Mouse (Mus musculus) CH12.LX (cell line): ENCODE data around the gene Anxa3. TPM values are rescaled to one million over a fixed set of nuclear protein-coding genes. Genes with fewer than 3 reads are reported as not detected.

Source experiments
- DNase-seq: peaks from one replicate; pipeline ENCODE4 v3.0.0-alpha.2; 2013; ENCODE audit errors: extremely low read depth
- H3K27ac ChIP-seq: 2 replicates; pipeline ENCODE4 v1.5.1; 2012; ENCODE audit warnings: low read depth, mild to moderate bottlenecking, control low read depth, moderate library complexity; ENCODE audit not compliant: insufficient read depth
- H3K27me3 ChIP-seq: replicated peaks from 2 replicates; pipeline ENCODE3; 2012; ENCODE audit warnings: inconsistent platforms
- H3K36me3 ChIP-seq, 2 experiments: replicated peaks in 1 of 2; 2 replicates each; pipeline versions ENCODE3 to v1.6.1; 2012; ENCODE audit warnings: inconsistent platforms in 1 of 2, low read length in 1 of 2, mild to moderate bottlenecking in 1 of 2, mixed read lengths in 1 of 2, moderate library complexity in 1 of 2; ENCODE audit not compliant: control insufficient read depth in 1 of 2, insufficient read depth in 1 of 2
- H3K4me1 ChIP-seq, 2 experiments: 2 replicates each; pipeline ENCODE4 v1.6.1; 2012; ENCODE audit warnings: inconsistent platforms in 1 of 2, moderate library complexity in 1 of 2; ENCODE audit not compliant: insufficient read depth in 2 of 2, control insufficient read depth in 1 of 2
- H3K4me2 ChIP-seq: 2 replicates; pipeline ENCODE4 v1.6.1; 2012; ENCODE audit warnings: low read depth, mild to moderate bottlenecking, control low read depth; ENCODE audit not compliant: poor library complexity, insufficient read depth, severe bottlenecking
- H3K4me3 ChIP-seq, 3 experiments: fragments of 150-350 bp in 1 of 3; sonication (generic) in 1 of 3; replicated peaks in 1 of 3; 2 replicates each; pipeline versions ENCODE3 to v1.5.1; 2011 to 2012; ENCODE audit warnings: low read depth in 2 of 3, low read length in 2 of 3, mild to moderate bottlenecking in 2 of 3, moderate library complexity in 2 of 3, control low read depth in 1 of 3, improper control_type of control experiment in 1 of 3, inconsistent platforms in 1 of 3, mixed read lengths in 1 of 3; ENCODE audit not compliant: poor library complexity in 1 of 3
- H3K79me2 ChIP-seq: replicated peaks from 2 replicates; pipeline ENCODE4 v1.6.1; 2012; ENCODE audit warnings: mild to moderate bottlenecking, moderate library complexity; ENCODE audit not compliant: control insufficient read depth, poor library complexity, insufficient read depth, severe bottlenecking; ENCODE audit errors: extremely low read depth
- H3K9ac ChIP-seq: 2 replicates; pipeline ENCODE4 v1.6.1; 2012; ENCODE audit warnings: low read depth, mild to moderate bottlenecking, control low read depth, moderate library complexity; ENCODE audit not compliant: insufficient read depth
- H3K9me3 ChIP-seq: replicated peaks from 2 replicates; pipeline ENCODE3; 2012; ENCODE audit warnings: low read length, inconsistent platforms, mixed read lengths
- CHD2 ChIP-seq: IDR thresholded peaks from 2 replicates; pipeline ENCODE4 v1.6.1; 2011; ENCODE audit warnings: low read length, improper control_type of control experiment
- E2F4 ChIP-seq: IDR thresholded peaks from 2 replicates; pipeline ENCODE4 v1.6.1; 2011; ENCODE audit warnings: low read depth, low read length, improper control_type of control experiment; ENCODE audit not compliant: insufficient replicate concordance
- ELF1 ChIP-seq: IDR thresholded peaks from 2 replicates; pipeline ENCODE4 v1.6.1; 2014; ENCODE audit warnings: low read depth, mild to moderate bottlenecking, inconsistent platforms, low read length, improper control_type of control experiment
- ETS1 ChIP-seq: conservative IDR thresholded peaks from 2 replicates; pipeline ENCODE4 v1.6.1; 2012; ENCODE audit warnings: low read depth, mild to moderate bottlenecking, inconsistent platforms, low read length, improper control_type of control experiment, moderate library complexity
- GABPA ChIP-seq: IDR thresholded peaks from 2 replicates; pipeline ENCODE4 v1.6.1; 2012; ENCODE audit warnings: low read depth, low read length, improper control_type of control experiment, inconsistent platforms; ENCODE audit not compliant: insufficient replicate concordance
- HCFC1 ChIP-seq: IDR thresholded peaks from 2 replicates; pipeline ENCODE4 v1.6.1; 2012; ENCODE audit warnings: low read depth, mild to moderate bottlenecking, inconsistent platforms, low read length, improper control_type of control experiment
- IRF4 ChIP-seq: IDR thresholded peaks from 2 replicates; pipeline ENCODE4 v1.6.1; 2014; ENCODE audit warnings: low read depth, mild to moderate bottlenecking, inconsistent platforms, low read length, improper control_type of control experiment
- JUN ChIP-seq: IDR thresholded peaks from 2 replicates; pipeline ENCODE4 v1.6.1; 2011; ENCODE audit warnings: low read depth, mild to moderate bottlenecking, low read length, improper control_type of control experiment, moderate library complexity; ENCODE audit not compliant: insufficient read depth
- JUND ChIP-seq: conservative IDR thresholded peaks from 2 replicates; pipeline ENCODE4 v1.6.1; 2011; ENCODE audit warnings: low read depth, low read length, improper control_type of control experiment
- KAT2A ChIP-seq: IDR thresholded peaks from 2 replicates; pipeline ENCODE4 v1.6.1; 2012; ENCODE audit warnings: low read length, improper control_type of control experiment, inconsistent platforms; ENCODE audit not compliant: insufficient replicate concordance
- MAFK ChIP-seq: IDR thresholded peaks from 2 replicates; pipeline ENCODE4 v1.6.1; 2011; ENCODE audit warnings: low read length, improper control_type of control experiment; ENCODE audit not compliant: insufficient replicate concordance
- MEF2A ChIP-seq: IDR thresholded peaks from 2 replicates; pipeline ENCODE4 v1.6.1; 2014; ENCODE audit warnings: low read depth, mild to moderate bottlenecking, inconsistent platforms, low read length, improper control_type of control experiment, borderline replicate concordance
- MXI1 ChIP-seq: IDR thresholded peaks from 2 replicates; pipeline ENCODE4 v1.6.1; 2011; ENCODE audit warnings: mild to moderate bottlenecking, low read depth, low read length, improper control_type of control experiment
- MYC ChIP-seq: IDR thresholded peaks from 2 replicates; pipeline ENCODE4 v1.6.1; 2011; ENCODE audit warnings: low read depth, mild to moderate bottlenecking, improper control_type of control experiment, low read length
- NELFE ChIP-seq: IDR thresholded peaks from 2 replicates; pipeline ENCODE4 v1.6.1; 2011; ENCODE audit warnings: low read depth, low read length, improper control_type of control experiment
- POLR2A ChIP-seq: IDR thresholded peaks from 2 replicates; pipeline ENCODE4 v1.6.1; 2011; ENCODE audit warnings: low read depth, mild to moderate bottlenecking, improper control_type of control experiment, low read length
- POLR2AphosphoS2 ChIP-seq: IDR thresholded peaks from 2 replicates; pipeline ENCODE4 v1.6.1; 2011; ENCODE audit warnings: low read depth, low read length, improper control_type of control experiment
- RAD21 ChIP-seq: IDR thresholded peaks from 2 replicates; pipeline ENCODE4 v1.6.1; 2011; ENCODE audit warnings: low read depth, mild to moderate bottlenecking, low read length, improper control_type of control experiment, moderate library complexity
- RCOR1 ChIP-seq: conservative IDR thresholded peaks from 2 replicates; pipeline ENCODE4 v1.6.1; 2012; ENCODE audit warnings: low read depth, mild to moderate bottlenecking, inconsistent platforms, low read length, improper control_type of control experiment
- SIN3A ChIP-seq: IDR thresholded peaks from 2 replicates; pipeline ENCODE4 v1.6.1; 2012; ENCODE audit warnings: low read length, improper control_type of control experiment, inconsistent platforms
- TBP ChIP-seq: conservative IDR thresholded peaks from 2 replicates; pipeline ENCODE4 v1.6.1; 2011; ENCODE audit warnings: low read depth, low read length, improper control_type of control experiment
- UBTF ChIP-seq: IDR thresholded peaks from 2 replicates; pipeline ENCODE4 v1.6.1; 2012; ENCODE audit warnings: low read depth, mild to moderate bottlenecking, inconsistent platforms, low read length, improper control_type of control experiment, moderate library complexity
- USF2 ChIP-seq: conservative IDR thresholded peaks from 2 replicates; pipeline ENCODE4 v1.6.1; 2011; ENCODE audit warnings: low read depth, low read length, improper control_type of control experiment
- ZC3H11A ChIP-seq: IDR thresholded peaks from 2 replicates; pipeline ENCODE4 v1.6.1; 2012; ENCODE audit warnings: low read depth, mild to moderate bottlenecking, inconsistent platforms, low read length, improper control_type of control experiment
- ZKSCAN1 ChIP-seq: IDR thresholded peaks from 2 replicates; pipeline ENCODE4 v1.6.1; 2012; ENCODE audit warnings: low read depth, inconsistent platforms, low read length, improper control_type of control experiment, borderline replicate concordance
- ZMIZ1 ChIP-seq: IDR thresholded peaks from 2 replicates; pipeline ENCODE4 v1.6.1; 2012; ENCODE audit warnings: low read depth, mild to moderate bottlenecking, inconsistent platforms, low read length, improper control_type of control experiment
- ZNF384 ChIP-seq: IDR thresholded peaks from 2 replicates; pipeline ENCODE4 v1.6.1; 2012; ENCODE audit warnings: low read depth, low read length, improper control_type of control experiment, inconsistent platforms
- dilution Hi-C: fragments of 300-500 bp; cut with MboI; formaldehyde crosslinking; loops from 2 replicates; pipeline ENCODE4 v1.14.3; 2020; ENCODE audit warnings: low sequenced_read_pairs; ENCODE audit not compliant: extremely low pct_unique_long_range_greater_than_20kb, extremely low pct_ligation_motif_present
- in situ Hi-C: fragments of 300-500 bp; cut with MboI; formaldehyde crosslinking; loops from 3 replicates; pipeline ENCODE4 v1.14.3; 2019; ENCODE audit warnings: low sequenced_read_pairs, low pct_ligation_motif_present, low pct_unique_long_range_greater_than_20kb, mixed read lengths
- polyA plus RNA-seq: library from polyadenylated mRNA; unstranded; fragments of >175 nt; gene quantifications from 2 replicates; pipeline ENCODE4 v1.2.1, GENCODE M21; 2012; ENCODE audit warnings: low read depth; ENCODE audit not compliant: insufficient read length
- total RNA-seq, 2 experiments: library from RNA; depleted of rRNA; stranded (reverse); fragments of 300-350 nt in 1 of 2; fragments of >200 nt in 1 of 2; gene quantifications; 2 replicates each; pipeline ENCODE4 v1.2.3; 2012 to 2014

The Anxa3 gene
- total and polyA plus RNA-seq, 3 experiments: 1.4 TPM; not detected in 2

GRCm38 (mm10) chr5:96799165-96799564 is 6.0 kb downstream of the Anxa3 start:
- no peaks in the 10 kb centered on the region for H3K36me3 ChIP-seq
- no peaks in the 10 kb centered on the region for H3K27me3 ChIP-seq
- no peaks in the 10 kb centered on the region for H3K79me2 ChIP-seq
- DNase-seq: no peak
- H3K9me3 ChIP-seq: no peaks in the 10 kb centered on the region
- H3K4me2 ChIP-seq: no peak overlapping the region
- peaks cover 2 to 7% of the 10 kb centered on the region in 2 experiments; a peak in 3 of 4 replicates for H3K4me1 ChIP-seq
- no peak overlapping the region for H3K9ac ChIP-seq
- in situ Hi-C loops: no loop called here
- dilution Hi-C loops: no loop called here
- no peak overlapping the region for H3K27ac ChIP-seq
- TF ChIP-seq IRF4: no peak
- TF ChIP-seq ETS1: no peak
- no peak for TF ChIP-seq JUND
- TF ChIP-seq ELF1: no peak
- TF ChIP-seq TBP: no peak
- no peak for TF ChIP-seq CHD2
- no peak for TF ChIP-seq GABPA
- no peak for TF ChIP-seq UBTF
- no peak for TF ChIP-seq ZC3H11A
- no peak for TF ChIP-seq POLR2A
- TF ChIP-seq ZNF384: no peak
- no peak for TF ChIP-seq MYC
- TF ChIP-seq ZMIZ1: no peak
- no peak for TF ChIP-seq HCFC1
- no peak for TF ChIP-seq ZKSCAN1
- no peak for TF ChIP-seq KAT2A
- TF ChIP-seq NELFE: no peak
- TF ChIP-seq JUN: no peak
- no peak for TF ChIP-seq MXI1
- TF ChIP-seq, all 38 proteins: peak for 0
- H3K4me3 ChIP-seq: no peak overlapping the region

- Histone ChIP-seq H3K9me3 (no peaks in the 10 kb centered on the region), H3K27ac (no peak overlapping the region), H3K4me3 (no peak overlapping the region), H3K79me2 (no peaks in the 10 kb centered on the region), H3K9ac (no peak overlapping the region), H3K4me2 (no peak overlapping the region), H3K4me1 (peaks cover 2 to 9% of the 10 kb centered on the region in 2 experiments; a peak in 3 of 4 replicates), H3K36me3 (no peaks in the 10 kb centered on the region), H3K27me3 (no peaks in the 10 kb centered on the region)
- DNase-seq: no peak
- TF ChIP-seq MAFK: no peak
- TF ChIP-seq USF2: no peak
- TF ChIP-seq RCOR1: no peak
- no peak for TF ChIP-seq HCFC1
- TF ChIP-seq UBTF: no peak
- no peak for TF ChIP-seq MEF2A
- no peak for TF ChIP-seq SIN3A
- no peak for TF ChIP-seq JUND
- TF ChIP-seq ETS1: no peak
- TF ChIP-seq RAD21: no peak
- no peak for TF ChIP-seq E2F4
- no peak for TF ChIP-seq JUN
- no peak for TF ChIP-seq POLR2AphosphoS2
- in situ Hi-C loops (no loop called here), dilution Hi-C loops (no loop called here)
Observed at GRCm38 (mm10) chr5:96799969-96800368, 6.8 kb downstream of the Anxa3 start.
